Comparison of ENCODE assay signal across 8 mouse cellular contexts in the genomic region with DNA sequence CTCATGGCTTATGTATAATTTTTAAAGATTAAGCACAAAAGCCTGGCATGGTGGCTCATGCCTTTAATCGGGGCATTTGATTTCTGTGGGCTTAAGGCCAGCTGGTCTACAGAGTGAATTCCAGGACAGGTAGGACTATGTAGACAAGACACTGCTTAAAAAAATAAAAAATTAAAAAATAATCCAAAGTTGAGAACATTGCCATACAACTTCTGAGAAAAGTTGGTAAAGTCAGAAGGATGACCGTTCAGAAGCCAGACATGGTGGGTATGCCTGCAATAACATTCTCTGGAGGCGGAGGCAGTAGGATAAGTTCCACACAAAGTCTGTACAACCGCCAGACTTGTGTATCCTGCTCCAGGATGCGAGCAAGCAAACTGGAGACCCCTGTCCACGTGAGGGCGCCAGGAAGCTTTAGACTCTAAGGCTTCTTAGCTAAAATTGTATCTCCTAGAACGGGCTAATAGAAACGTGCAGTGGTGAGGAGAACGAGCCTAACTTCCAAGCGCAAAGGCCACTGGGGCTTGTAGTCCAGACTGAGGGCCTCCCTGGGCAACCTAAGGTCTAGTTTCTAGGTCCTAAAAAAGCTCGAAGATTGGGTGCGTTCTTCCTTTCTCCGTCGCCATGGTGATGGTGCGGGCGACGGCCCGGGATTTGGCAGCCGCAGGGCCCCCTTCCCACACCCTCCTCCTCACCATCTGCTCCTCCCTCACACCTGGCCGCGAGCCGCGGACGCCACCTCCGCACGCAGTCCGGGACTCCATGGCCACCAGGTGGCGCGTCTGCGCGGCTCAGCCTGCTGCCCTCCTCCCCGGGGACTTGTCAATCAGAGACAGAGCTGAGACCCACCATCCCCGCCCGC. TPM values are rescaled to one million over a fixed set of nuclear protein-coding genes. Genes with fewer than 3 reads are reported as not detected.
DNase-seq lines count a peak whose midpoint lies in the region; ATAC-seq lines count a peak whose summit lies in the region.

No protein-coding gene starts in this region.

- H3K4me1 ChIP-seq in intestine, embryonic 16.5 days (ENCODE audit: control insufficient read depth, insufficient read depth, low read length) = peaks cover 7% of the 10 kb centered on the region
- peaks cover 21% of the 10 kb centered on the region for H3K4me1 ChIP-seq in midbrain, embryonic 10.5 days

- intact Hi-C loops in left cerebral cortex, postnatal 25 days (cut with DNase I) = loop anchor here (1.0 to 10.0 kb wide), 4 partner anchors 36 to 203 kb away; partner anchors contain the start of gene Ppfia3

- peaks cover 41% of the 10 kb centered on the region for H3K27me3 ChIP-seq in intestine, embryonic 16.5 days (replicated peaks; ENCODE audit: control insufficient read depth, insufficient read depth, low read length)
- peaks cover 47% of the 10 kb centered on the region for H3K27me3 ChIP-seq in midbrain, embryonic 10.5 days (ENCODE audit: low read depth, poor library complexity, severe bottlenecking)

- H3K9me3 ChIP-seq in intestine, embryonic 16.5 days (ENCODE audit: control insufficient read depth, low read length) = no peaks in the 10 kb centered on the region
- no peaks in the 10 kb centered on the region for H3K9me3 ChIP-seq in midbrain, embryonic 10.5 days (replicated peaks)

- H3K27ac ChIP-seq in intestine, embryonic 16.5 days (ENCODE audit: low read length) = no peak overlapping the region
- H3K27ac ChIP-seq in midbrain, embryonic 10.5 days (replicated peaks) = peak overlapping the region; percentile 72; the same call in 1 of the 2 replicates

- WGBS in intestine, embryonic 16.5 days = 4% methylated on average over 35 of the region's 35 CpGs
- WGBS in midbrain, embryonic 10.5 days = 5% methylated on average over 35 of the region's 35 CpGs

- peak overlapping the region; percentile 75 for H3K4me2 ChIP-seq in intestine, embryonic 16.5 days (ENCODE audit: low read depth, low read length)

- peak; percentile 88 for ATAC-seq in intestine, embryonic 16.5 days

- H3K4me3 ChIP-seq in intestine, embryonic 16.5 days (ENCODE audit: low read length) = peak overlapping the region; percentile 48
- peak overlapping the region; percentile 55 for H3K4me3 ChIP-seq in midbrain, embryonic 10.5 days

- H3K9ac ChIP-seq in intestine, embryonic 16.5 days (ENCODE audit: low read depth, low read length) = peak overlapping the region; percentile 52

- DNase-seq in adrenal gland, postnatal 10 days = peak; percentile 92
- peak; percentile 91 for DNase-seq in embryo, embryonic 9.5 days (ENCODE audit: extremely low spot score)
- DNase-seq in gastrocnemius, postnatal 4 days (ENCODE audit: low spot score in 2 of 2) = peak; percentile 75 to 85
- DNase-seq in left cerebral cortex, postnatal 25 days (ENCODE audit: low spot score in 2 of 2) = peak; percentile 95 to 98
- peak; percentile 89 for DNase-seq in midbrain, embryonic 10.5 days (ENCODE audit: low spot score)
- peak; percentile 97 for DNase-seq in right cerebral cortex, postnatal 4 days
- peak; percentile 89 for DNase-seq in yolk sac, embryonic 10.5 days (ENCODE audit: low spot score)

- 0 out of 2 replicates have a peak, but pooled peaks cover 3% of the 10 kb centered on the region for H3K36me3 ChIP-seq in intestine, embryonic 16.5 days (ENCODE audit: control insufficient read depth, insufficient read depth, low read length)
- peaks cover 40% of the 10 kb centered on the region for H3K36me3 ChIP-seq in midbrain, embryonic 10.5 days

RNA-seq across cellular contexts. Expression of gene Slc17a7, which starts 1.9 kb away (rescaled TPM):
- under 1 TPM; 0.18 to 0.42 TPM for total RNA-seq in adrenal gland, postnatal 10 days (2021)
- total RNA-seq in gastrocnemius, postnatal 4 days (2021) = 1 to 10 TPM; 2.6 to 3.0 TPM
- 0.13 TPM in 1 of 2 replicates, not detected in the other for polyA plus RNA-seq in intestine, embryonic 16.5 days (2015; fragmentation: Nextera tagmentation; extraction: Ambion mirVana)
- total RNA-seq in left cerebral cortex, postnatal 25 days (2021) = 1,000 to 10,000 TPM; 1,365 to 1,520 TPM
- polyA plus RNA-seq in midbrain, embryonic 10.5 days (2016; fragmentation: Nextera tagmentation; extraction: Ambion mirVana) = 0.25 and 0.52 TPM in 2 replicates

RNA-seq across cellular contexts. Expression of gene Aldh16a1, which starts 7.5 kb away (rescaled TPM):
- 10 to 100 TPM; 50.6 to 68.2 TPM for total RNA-seq in adrenal gland, postnatal 10 days (2021)
- total RNA-seq in gastrocnemius, postnatal 4 days (2021) = 10 to 100 TPM; 34.8 to 51.6 TPM
- polyA plus RNA-seq in intestine, embryonic 16.5 days (2015; fragmentation: Nextera tagmentation; extraction: Ambion mirVana) = 106 and 110 TPM in 2 replicates
- 10 to 100 TPM; 13.6 to 14.1 TPM for total RNA-seq in left cerebral cortex, postnatal 25 days (2021)
- polyA plus RNA-seq in midbrain, embryonic 10.5 days (2016; fragmentation: Nextera tagmentation; extraction: Ambion mirVana) = 45.7 and 51.2 TPM in 2 replicates

RNA-seq across cellular contexts. Expression of gene Pih1d1, which starts 7.7 kb away (rescaled TPM):
- 10 to 100 TPM; 59.0 to 68.5 TPM for total RNA-seq in adrenal gland, postnatal 10 days (2021)
- total RNA-seq in gastrocnemius, postnatal 4 days (2021) = 10 to 100 TPM; 52.1 to 59.3 TPM
- polyA plus RNA-seq in intestine, embryonic 16.5 days (2015; fragmentation: Nextera tagmentation; extraction: Ambion mirVana) = 90.9 and 96.5 TPM in 2 replicates
- 10 to 100 TPM; 45.8 to 49.3 TPM for total RNA-seq in left cerebral cortex, postnatal 25 days (2021)
- polyA plus RNA-seq in midbrain, embryonic 10.5 days (2016; fragmentation: Nextera tagmentation; extraction: Ambion mirVana) = 108 and 111 TPM in 2 replicates

RNA-seq across cellular contexts. Expression of gene Gfy, which starts 17.5 kb away (rescaled TPM):
- total RNA-seq in adrenal gland, postnatal 10 days (2021) = not detected
- total RNA-seq in gastrocnemius, postnatal 4 days (2021) = under 1 TPM; 0.34 to 0.42 TPM
- not detected in 2 replicates for polyA plus RNA-seq in intestine, embryonic 16.5 days (2015; fragmentation: Nextera tagmentation; extraction: Ambion mirVana)
- total RNA-seq in left cerebral cortex, postnatal 25 days (2021) = under 1 TPM in 1 of 2 experiments, not detected in 1; 0.18 TPM
- not detected in 2 replicates for polyA plus RNA-seq in midbrain, embryonic 10.5 days (2016; fragmentation: Nextera tagmentation; extraction: Ambion mirVana)

RNA-seq across cellular contexts. Expression of gene Pth2, which starts 19.0 kb away (rescaled TPM):
- total RNA-seq in adrenal gland, postnatal 10 days (2021) = not detected
- not detected for total RNA-seq in gastrocnemius, postnatal 4 days (2021)
- not detected in 2 replicates for polyA plus RNA-seq in intestine, embryonic 16.5 days (2015; fragmentation: Nextera tagmentation; extraction: Ambion mirVana)
- total RNA-seq in left cerebral cortex, postnatal 25 days (2021) = not detected
- polyA plus RNA-seq in midbrain, embryonic 10.5 days (2016; fragmentation: Nextera tagmentation; extraction: Ambion mirVana) = not detected in 2 replicates

Comparison
In these comparisons a context has a peak if more than half of its experiments do, and no peak if none do; other contexts are left out.
1. RNA of gene Slc17a7, which starts 1.9 kb away (total RNA-seq): 1,365 to 1,520 TPM in left cerebral cortex, postnatal 25 days; 2.6 to 3.0 TPM in gastrocnemius, postnatal 4 days and 0.18 to 0.42 TPM in adrenal gland, postnatal 10 days; every median in the first group is over 100 times any median in the second.
2. Peak in every context shown above with its lines, with median percentiles within 50 percentile points of each other: DNase-seq.